13 mouse cellular contexts compared by ENCODE assay signal in genomic region chr1:172017517-172018070, GRCm38 (mm10). TPM values are rescaled to one million over a fixed set of nuclear protein-coding genes. Genes with fewer than 3 reads are reported as not detected.
DNase-seq lines count a peak whose midpoint lies in the region; ATAC-seq and TF ChIP-seq lines count a peak whose summit lies in the region.
"Had no signal": no experiment of that assay in that cellular context is flagged by ENCODE, and none has a peak within 500 bp of the region (broad histone marks: within the 10 kb centered on the region; RNA-seq: fewer than 3 reads in every experiment).

No protein-coding gene starts in this region.

- TF ChIP-seq CTCF in layer of hippocampus, adult 2 months (conservative IDR thresholded peaks at IDR 0.05) = no peak
- TF ChIP-seq CTCF in heart, adult 2 months (IDR thresholded peaks at IDR 0.05) = no peak

- H3K9me3 ChIP-seq in forebrain, embryonic 15.5 days = no peaks in the 10 kb centered on the region
- no peaks in the 10 kb centered on the region for H3K9me3 ChIP-seq in limb, embryonic 12.5 days
- no peaks in the 10 kb centered on the region for H3K9me3 ChIP-seq in neural tube, embryonic 12.5 days
- H3K9me3 ChIP-seq: liver, embryonic 13.5 days had no signal

- ATAC-seq in forebrain, embryonic 15.5 days (replicated peaks) = no peak
- ATAC-seq in limb, embryonic 12.5 days (ENCODE audit: insufficient number of reproducible peaks, insufficient read depth, low FRiP score, low TSS enrichment, low read depth) = peak; percentile 7; the same call in 1 of the 2 replicates
- ATAC-seq in neural tube, embryonic 12.5 days (ENCODE audit: low FRiP score, low read depth) = peak; percentile 18
- no peak for ATAC-seq in monocyte, adult 5-6 weeks (replicated peaks; ENCODE audit: insufficient number of reproducible peaks, low FRiP score, low TSS enrichment, poor library complexity, severe bottlenecking)
- ATAC-seq: inflammation-experienced regulatory T-cells, adult 6 months had no signal

- WGBS in forebrain, embryonic 15.5 days = 49% methylated on average over 6 of the region's 6 CpGs
- 81% methylated on average over 6 of the region's 6 CpGs for WGBS in limb, embryonic 12.5 days
- 62% methylated on average over 6 of the region's 6 CpGs for WGBS in neural tube, embryonic 12.5 days
- WGBS in heart, adult 2 months = 83% methylated on average over 6 of the region's 6 CpGs

- 0 out of 2 replicates have a peak, but pooled peaks cover 2% of the 10 kb centered on the region for H3K36me3 ChIP-seq in forebrain, embryonic 15.5 days
- H3K36me3 ChIP-seq in limb, embryonic 12.5 days = peaks cover 39% of the 10 kb centered on the region
- H3K36me3 ChIP-seq in neural tube, embryonic 12.5 days = peaks cover 16% of the 10 kb centered on the region
- H3K36me3 ChIP-seq in heart, adult 2 months (ENCODE audit: control insufficient read depth, insufficient read depth, low read length) = no peaks in the 10 kb centered on the region
- H3K36me3 ChIP-seq: liver, embryonic 13.5 days had no signal

- no peaks in the 10 kb centered on the region for H3K79me2 ChIP-seq in heart, adult 2 months (replicated peaks; ENCODE audit: control insufficient read depth, insufficient read depth, low read length)

- H3K27ac ChIP-seq in layer of hippocampus, adult 2 months = peak overlapping the region; percentile 62; the same call in 1 of the 2 replicates
- H3K27ac ChIP-seq in forebrain, embryonic 15.5 days (replicated peaks) = peak overlapping the region; percentile 85
- H3K27ac ChIP-seq in limb, embryonic 12.5 days = peak overlapping the region; percentile 88
- H3K27ac ChIP-seq in neural tube, embryonic 12.5 days = peak overlapping the region; percentile 90
- no peak overlapping the region for H3K27ac ChIP-seq in heart, adult 2 months
- H3K27ac ChIP-seq: liver, embryonic 13.5 days had no signal

- peak overlapping the region; percentile 34 for H3K4me2 ChIP-seq in forebrain, embryonic 15.5 days (replicated peaks)
- H3K4me2 ChIP-seq in limb, embryonic 12.5 days = peak overlapping the region; percentile 35
- peak overlapping the region; percentile 55 for H3K4me2 ChIP-seq in neural tube, embryonic 12.5 days (replicated peaks)
- H3K4me2 ChIP-seq: liver, embryonic 13.5 days had no signal

- peak overlapping the region; percentile 29 for H3K9ac ChIP-seq in forebrain, embryonic 15.5 days (replicated peaks)
- H3K9ac ChIP-seq in limb, embryonic 12.5 days (replicated peaks) = peak overlapping the region; percentile 34; the same call in 1 of the 2 replicates
- peak overlapping the region; percentile 46 for H3K9ac ChIP-seq in neural tube, embryonic 12.5 days
- no peak overlapping the region for H3K9ac ChIP-seq in heart, adult 2 months (ENCODE audit: low read depth, low read length)
- H3K9ac ChIP-seq: liver, embryonic 13.5 days had no signal

- no peak for TF ChIP-seq EP300 in heart, adult 2 months (IDR thresholded peaks at IDR 0.05; ENCODE audit: insufficient read depth, low read depth, low read length)

- TF ChIP-seq POLR2A in heart, adult 2 months (IDR thresholded peaks at IDR 0.05; ENCODE audit: insufficient read depth, low read depth, low read length) = no peak

- no peak overlapping the region for H3K4me3 ChIP-seq in layer of hippocampus, adult 2 months
- H3K4me3 ChIP-seq in forebrain, embryonic 15.5 days = no peak overlapping the region
- no peak overlapping the region for H3K4me3 ChIP-seq in limb, embryonic 12.5 days (replicated peaks)
- H3K4me3 ChIP-seq in neural tube, embryonic 12.5 days = no peak overlapping the region
- no peak overlapping the region for H3K4me3 ChIP-seq in heart, adult 2 months
- H3K4me3 ChIP-seq: liver, embryonic 13.5 days had no signal

- intact Hi-C loops in heart, adult 2 months (cut with DNase I) = no loop called here

- no peaks in the 10 kb centered on the region for H3K27me3 ChIP-seq in forebrain, embryonic 15.5 days
- H3K27me3 ChIP-seq in limb, embryonic 12.5 days = no peaks in the 10 kb centered on the region
- H3K27me3 ChIP-seq in neural tube, embryonic 12.5 days (replicated peaks) = no peaks in the 10 kb centered on the region
- H3K27me3 ChIP-seq in heart, adult 2 months (ENCODE audit: control insufficient read depth, insufficient read depth, low read length) = no peaks in the 10 kb centered on the region
- H3K27me3 ChIP-seq: liver, embryonic 13.5 days had no signal

- H3K4me1 ChIP-seq in forebrain, embryonic 15.5 days = peaks cover 97% of the 10 kb centered on the region
- peaks cover 66% of the 10 kb centered on the region for H3K4me1 ChIP-seq in limb, embryonic 12.5 days (replicated peaks)
- H3K4me1 ChIP-seq in neural tube, embryonic 12.5 days = peaks cover 98% of the 10 kb centered on the region
- H3K4me1 ChIP-seq in heart, adult 2 months (ENCODE audit: control insufficient read depth, insufficient read depth, low read length) = peaks cover 3% of the 10 kb centered on the region; the same call in 1 of the 2 replicates

- no peak for DNase-seq in layer of hippocampus, adult 2 months (ENCODE audit: low spot score in 2 of 2)
- DNase-seq in layer of hippocampus, adult 11-12 months (ENCODE audit: low spot score) = no peak
- DNase-seq in embryo, embryonic 11 days = no peak
- DNase-seq in heart, adult 2 months = no peak
- DNase-seq: adrenal gland, postnatal 36 days; cerebellum, adult 8-10 months; liver, embryonic 13.5 days had no signal

RNA-seq across cellular contexts. Expression of gene Vangl2, which starts 10.7 kb away (rescaled TPM):
- 10 to 100 TPM; 15.0 to 18.2 TPM for total RNA-seq in layer of hippocampus, adult 2 months (2021)
- 48.0 and 51.5 TPM in 2 replicates for polyA plus RNA-seq in forebrain, embryonic 15.5 days (2015; fragmentation: Nextera tagmentation; extraction: Ambion mirVana)
- polyA plus RNA-seq in limb, embryonic 12.5 days (2016; fragmentation: Nextera tagmentation; extraction: Ambion mirVana) = 23.2 and 23.7 TPM in 2 replicates
- 66.0 and 69.7 TPM in 2 replicates for polyA plus RNA-seq in neural tube, embryonic 12.5 days (2016; fragmentation: Nextera tagmentation; extraction: Ambion mirVana)
- total RNA-seq in monocyte, adult 5-6 weeks (2017) = 0.67 to 2.7 TPM (median 1.2 TPM) in 3 replicates
- 1 to 10 TPM; 1.3 TPM for total RNA-seq in heart, adult 2 months (2021)
- 1.3 and 1.9 TPM in 2 replicates for polyA plus RNA-seq in heart, adult 2 months (2012; rRNA removed)

RNA-seq across cellular contexts. Expression of gene Nhlh1, which starts 39.8 kb away (rescaled TPM):
- total RNA-seq in layer of hippocampus, adult 2 months (2021) = 1 to 10 TPM in 1 of 2 experiments, under 1 TPM in 1; 0.79 to 1.2 TPM
- polyA plus RNA-seq in forebrain, embryonic 15.5 days (2015; fragmentation: Nextera tagmentation; extraction: Ambion mirVana) = 3.9 and 4.6 TPM in 2 replicates
- polyA plus RNA-seq in limb, embryonic 12.5 days (2016; fragmentation: Nextera tagmentation; extraction: Ambion mirVana) = 0.14 TPM in 1 of 2 replicates, not detected in the other
- 18.2 and 21.7 TPM in 2 replicates for polyA plus RNA-seq in neural tube, embryonic 12.5 days (2016; fragmentation: Nextera tagmentation; extraction: Ambion mirVana)
- not detected in 3 replicates for total RNA-seq in monocyte, adult 5-6 weeks (2017)
- total RNA-seq in heart, adult 2 months (2021) = not detected
- polyA plus RNA-seq in heart, adult 2 months (2012; rRNA removed) = not detected in 2 replicates
- total RNA-seq: adrenal gland, postnatal 36 days had no signal
- polyA plus RNA-seq: C2C12; inflammation-experienced regulatory T-cells, adult 6 months; liver, embryonic 13.5 days had no signal

Comparison
In these comparisons a context has a peak if more than half of its experiments do, and no peak if none do; other contexts are left out.
1. ATAC-seq: peak in limb, embryonic 12.5 days (single experiment) and neural tube, embryonic 12.5 days (single experiment); none in forebrain, embryonic 15.5 days (single experiment) and monocyte, adult 5-6 weeks (single experiment).
2. Peak in every context shown above with its lines, with median percentiles within 50 percentile points of each other: H3K4me2 ChIP-seq.